Mouse (Mus musculus) embryonic facial prominence, embryonic 15.5 days (tissue): ENCODE data around the gene Aloxe3. TPM values are rescaled to one million over a fixed set of nuclear protein-coding genes. Genes with fewer than 3 reads are reported as not detected.
"Not testable (repeated sequence)": the region's sequence is repeated elsewhere in the genome, so short reads cannot be mapped to it uniquely, and the experiment has no call there.

Source experiments
- ATAC-seq: fragments of 200-750 bp; cut with Nextera tagmentation; 2 replicates; pipeline ENCODE4 v1.8.0; 2017; ENCODE audit warnings: low read depth, moderate TSS enrichment; ENCODE audit not compliant: insufficient number of reproducible peaks, low FRiP score, low TSS enrichment
- H3K27ac ChIP-seq: fragments of 300-500 bp; sonication (generic); replicated peaks from 2 replicates; pipeline ENCODE4 v1.5.1; 2015; ENCODE audit warnings: mild to moderate bottlenecking, inconsistent platforms
- H3K27me3 ChIP-seq: fragments of 300-500 bp; sonication (generic); 2 replicates; pipeline ENCODE4 v1.6.1; 2015; ENCODE audit warnings: inconsistent platforms
- H3K36me3 ChIP-seq: fragments of 300-500 bp; sonication (generic); 2 replicates; pipeline ENCODE4 v1.6.1; 2015; ENCODE audit warnings: mild to moderate bottlenecking, inconsistent platforms
- H3K4me1 ChIP-seq: fragments of 300-500 bp; sonication (generic); 2 replicates; pipeline ENCODE4 v1.6.1; 2015; ENCODE audit warnings: inconsistent platforms
- H3K4me2 ChIP-seq: fragments of 300-500 bp; sonication (generic); replicated peaks from 2 replicates; pipeline ENCODE4 v1.6.1; 2015; ENCODE audit warnings: mild to moderate bottlenecking, inconsistent platforms
- H3K4me3 ChIP-seq: fragments of 300-500 bp; sonication (generic); replicated peaks from 2 replicates; pipeline ENCODE4 v1.5.1; 2015; ENCODE audit warnings: mild to moderate bottlenecking, inconsistent platforms
- H3K9ac ChIP-seq: fragments of 300-500 bp; sonication (generic); 2 replicates; pipeline ENCODE4 v1.6.1; 2015; ENCODE audit warnings: inconsistent platforms
- H3K9me3 ChIP-seq: fragments of 300-500 bp; sonication (generic); replicated peaks from 2 replicates; pipeline ENCODE4 v1.6.1; 2016; ENCODE audit warnings: inconsistent platforms
- WGBS: fragments of 180-500 bp; shearing (Covaris S2); methylation state at CpG from one replicate; pipeline ENCODE4 v1.1.7; 2015; 5-methylcytosine and 5-hydroxymethylcytosine counted together
- polyA plus RNA-seq: library from polyadenylated mRNA; unstranded; fragments of >200 nt; fragmentation: Nextera tagmentation; extraction: Ambion mirVana; gene quantifications from 2 replicates; pipeline ENCODE4 v1.2.1, GENCODE M21; 2015

Gene Aloxe3
- polyA plus RNA-seq, 1 experiment from 2014 or later: 8.9 TPM

GRCm38 (mm10) chr11:69088103-69088855 is 37.4 kb upstream of the Aloxe3 start, which contains the start of gene Vamp2:
Gene Vamp2, plus strand, starts transcription at chr11:69088490.
- H3K4me3 ChIP-seq: peak within 1 kb of the TSS; percentile 96
- peaks cover 38% of the 10 kb centered on the region for H3K4me1 ChIP-seq
- no peaks in the 10 kb centered on the region for H3K9me3 ChIP-seq
- ATAC-seq: peak; percentile 82
- peak within 1 kb of the TSS; percentile 93 for H3K27ac ChIP-seq
- under 1% methylated on average over 55 of the region's 67 CpGs for WGBS
- peak within 1 kb of the TSS; percentile 100 for H3K9ac ChIP-seq
- peaks cover 32% of the 10 kb centered on the region for H3K36me3 ChIP-seq
- peak within 1 kb of the TSS; percentile 86 for H3K4me2 ChIP-seq
- no peaks in the 10 kb centered on the region for H3K27me3 ChIP-seq

GRCm38 (mm10) chr11:69088856-69089615 is 36.7 kb upstream of the Aloxe3 start:
- peak overlapping the region; percentile 96 for H3K4me3 ChIP-seq
- peaks cover 39% of the 10 kb centered on the region for H3K4me1 ChIP-seq
- H3K36me3 ChIP-seq: peaks cover 32% of the 10 kb centered on the region
- H3K4me2 ChIP-seq: peak overlapping the region; percentile 86
- H3K27me3 ChIP-seq: no peaks in the 10 kb centered on the region
- no peaks in the 10 kb centered on the region for H3K9me3 ChIP-seq
- H3K27ac ChIP-seq: peak overlapping the region; percentile 93
- ATAC-seq: 0 out of 2 replicates have a peak, but pooled peaks have one; percentile 12
- 10% methylated on average over 25 of the region's 25 CpGs for WGBS
- peak overlapping the region; percentile 100 for H3K9ac ChIP-seq

- Histone ChIP-seq H3K27ac (peak overlapping the region; percentile 93), H3K9ac (peak overlapping the region; percentile 100), H3K9me3 (no peaks in the 10 kb centered on the region), H3K4me1 (peaks cover 44% of the 10 kb centered on the region), H3K27me3 (no peaks in the 10 kb centered on the region), H3K4me2 (peak overlapping the region; percentile 86), H3K4me3 (peak overlapping the region; percentile 96), H3K36me3 (peaks cover 32% of the 10 kb centered on the region)
- no peak for ATAC-seq
- 76% methylated on average over 12 of the region's 12 CpGs for WGBS
These were observed 35.9 kb upstream of the Aloxe3 start for GRCm38 (mm10) chr11:69089616-69090290.

GRCm38 (mm10) chr11:69090367-69090766 is 35.3 kb upstream of the Aloxe3 start:
- Histone ChIP-seq H3K9me3 (no peaks in the 10 kb centered on the region), H3K27ac (no peak overlapping the region), H3K4me2 (peak overlapping the region; percentile 86; the same call in 1 of the 2 replicates), H3K4me1 (peaks cover 44% of the 10 kb centered on the region), H3K27me3 (no peaks in the 10 kb centered on the region), H3K9ac (no peak overlapping the region), H3K36me3 (peaks cover 32% of the 10 kb centered on the region), H3K4me3 (peak overlapping the region; percentile 96; the same call in 1 of the 2 replicates)
- no peak for ATAC-seq
- 66% methylated on average over 6 of the region's 6 CpGs for WGBS

- no peaks in the 10 kb centered on the region for H3K27me3 ChIP-seq
- no peak overlapping the region for H3K9ac ChIP-seq
- peak overlapping the region; percentile 34; the same call in 1 of the 2 replicates for H3K27ac ChIP-seq
- no peak overlapping the region for H3K4me3 ChIP-seq
- H3K4me1 ChIP-seq: peaks cover 44% of the 10 kb centered on the region
- WGBS: 60% methylated on average over 7 of the region's 7 CpGs
- H3K9me3 ChIP-seq: no peaks in the 10 kb centered on the region
- peaks cover 32% of the 10 kb centered on the region for H3K36me3 ChIP-seq
- H3K4me2 ChIP-seq: no peak overlapping the region
- ATAC-seq: no peak
These were observed 33.9 kb upstream of the Aloxe3 start for GRCm38 (mm10) chr11:69091566-69092385.

- H3K4me2 ChIP-seq: no peak overlapping the region
These were observed 33.3 kb upstream of the Aloxe3 start for GRCm38 (mm10) chr11:69092386-69092751.

GRCm38 (mm10) chr11:69092871-69093270 is 32.8 kb upstream of the Aloxe3 start:
- 79% methylated on average over 4 of the region's 4 CpGs for WGBS
- no peak for ATAC-seq

More at GRCm38 (mm10) chr11:69092386-69092751, 33.3 kb upstream of the Aloxe3 start:
- no peak for ATAC-seq
- H3K36me3 ChIP-seq: peaks cover 32% of the 10 kb centered on the region
- WGBS: 3% methylated on average over 3 of the region's 3 CpGs
- H3K27me3 ChIP-seq: no peaks in the 10 kb centered on the region
- no peak overlapping the region for H3K4me3 ChIP-seq
- H3K4me1 ChIP-seq: peaks cover 39% of the 10 kb centered on the region
- H3K9me3 ChIP-seq: no peaks in the 10 kb centered on the region
- no peak overlapping the region for H3K9ac ChIP-seq
- H3K27ac ChIP-seq: no peak overlapping the region

GRCm38 (mm10) chr11:69093856-69094255 is 31.8 kb upstream of the Aloxe3 start:
- not testable (repeated sequence) for H3K27me3 ChIP-seq, H3K4me2 ChIP-seq, H3K9me3 ChIP-seq, H3K4me3 ChIP-seq, ATAC-seq, H3K9ac ChIP-seq
- H3K36me3 ChIP-seq: peaks cover 32% of the 10 kb centered on the region
- H3K27ac ChIP-seq: peak overlapping the region; percentile 93
- H3K4me1 ChIP-seq: peaks cover 46% of the 10 kb centered on the region
- WGBS: 80% methylated on average over 7 of the region's 7 CpGs

More at GRCm38 (mm10) chr11:69092871-69093270, 32.8 kb upstream of the Aloxe3 start:
- Histone ChIP-seq H3K27ac (no peak overlapping the region), H3K9ac (no peak overlapping the region), H3K4me3 (no peak overlapping the region), H3K4me1 (peaks cover 40% of the 10 kb centered on the region), H3K36me3 (peaks cover 32% of the 10 kb centered on the region), H3K4me2 (no peak overlapping the region), H3K9me3 (no peaks in the 10 kb centered on the region), H3K27me3 (no peaks in the 10 kb centered on the region)

GRCm38 (mm10) chr11:69094697-69095429 is 30.8 kb upstream of the Aloxe3 start, which contains the start of gene Per1:
Gene Per1, plus strand, starts transcription at chr11:69095217.
- peaks cover 45% of the 10 kb centered on the region for H3K4me1 ChIP-seq
- H3K4me3 ChIP-seq: peak within 1 kb of the TSS; percentile 60
- no peaks in the 10 kb centered on the region for H3K9me3 ChIP-seq
- under 1% methylated on average over 37 of the region's 37 CpGs for WGBS
- H3K27me3 ChIP-seq: no peaks in the 10 kb centered on the region
- ATAC-seq: peak; percentile 92
- H3K27ac ChIP-seq: peak within 1 kb of the TSS; percentile 97
- peaks cover 28% of the 10 kb centered on the region for H3K36me3 ChIP-seq
- peak within 1 kb of the TSS; percentile 59 for H3K9ac ChIP-seq
- peak within 1 kb of the TSS; percentile 68 for H3K4me2 ChIP-seq
